Mouse (Mus musculus): ENCODE data around the gene Pde4c.

Gene Pde4c

GRCm38 (mm10) chr8:70723486-70724210 lies at the start of gene Pde4c:
Gene Pde4c, plus strand, starts transcription at chr8:70723720.
- DNase-seq = peak; percentile 78 to 87

- DNase-seq = no peak
Observed at GRCm38 (mm10) chr8:70674109-70674508, 49.4 kb upstream of the Pde4c start.

- DNase-seq = no peak
Observed at GRCm38 (mm10) chr8:70674716-70675115, 48.8 kb upstream of the Pde4c start.

DNA sequence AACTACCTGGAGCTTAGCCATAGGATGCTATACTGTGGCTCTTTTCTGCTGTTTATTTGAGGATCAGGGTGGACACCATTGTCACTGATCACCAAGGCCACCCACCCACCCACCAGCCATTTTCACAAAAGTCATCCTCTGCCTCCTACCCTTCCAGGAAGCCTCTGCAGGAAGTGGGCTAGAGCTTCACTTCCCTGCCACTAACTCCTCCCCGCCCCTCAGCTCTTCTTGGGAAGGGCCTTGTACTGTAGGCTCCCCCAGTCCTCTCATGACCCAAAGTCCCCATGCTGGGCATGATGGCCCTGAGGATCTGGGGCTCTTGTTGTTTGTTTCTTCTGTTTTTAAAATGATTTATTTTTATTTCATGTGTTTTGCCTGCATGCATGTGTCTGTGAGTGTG lies 48.2 kb upstream of the Pde4c start:
- no peak for DNase-seq

GRCm38 (mm10) chr8:70677451-70678080 lies 46.0 kb upstream of the Pde4c start:
- DNase-seq = no peak

- DNase-seq = no peak
Observed at GRCm38 (mm10) chr8:70678679-70679078, 44.8 kb upstream of the Pde4c start.

DNA sequence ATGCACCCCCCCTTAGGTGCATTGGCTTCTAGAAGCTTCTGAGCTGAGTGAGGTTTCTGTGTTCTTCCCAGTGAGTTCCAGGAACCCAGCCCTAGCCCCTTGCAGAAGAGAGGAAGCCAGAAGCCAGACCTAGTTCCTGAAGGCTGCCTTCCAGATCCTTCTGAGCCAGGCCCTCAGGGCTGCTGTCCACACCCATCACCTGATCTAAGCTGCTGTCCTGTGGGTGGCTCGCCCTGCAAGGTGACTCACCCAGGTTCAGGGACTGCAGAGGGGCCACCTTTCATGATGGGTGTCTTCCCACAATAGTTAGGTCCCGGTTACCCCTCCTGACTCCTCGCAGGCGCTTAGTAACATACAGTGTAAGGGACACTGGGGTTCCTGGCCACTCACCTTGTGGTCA lies 44.1 kb upstream of the Pde4c start:
- no peak for DNase-seq

DNA sequence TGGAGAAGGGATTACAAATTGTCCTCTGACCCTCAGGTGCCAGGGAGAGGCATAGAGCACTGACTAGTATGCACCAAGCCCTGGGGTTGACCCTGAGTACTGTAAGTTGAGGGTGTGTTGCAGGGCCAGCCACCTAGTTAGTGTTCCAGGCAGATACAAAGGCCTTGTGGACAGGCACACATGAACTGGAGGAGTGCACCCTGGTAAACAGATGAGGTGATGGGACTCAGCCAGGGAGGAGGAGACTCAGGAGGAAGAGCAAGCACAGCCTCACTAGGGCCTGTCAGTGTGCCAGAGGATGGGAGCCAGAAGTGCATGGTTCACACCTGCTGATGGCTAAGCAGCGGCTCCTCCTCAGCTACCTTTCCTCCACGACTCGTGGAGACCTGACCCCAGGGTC lies 43.5 kb upstream of the Pde4c start:
- DNase-seq = no peak

- no peak for DNase-seq
Observed at GRCm38 (mm10) chr8:70681410-70681809, 42.1 kb upstream of the Pde4c start.

DNA sequence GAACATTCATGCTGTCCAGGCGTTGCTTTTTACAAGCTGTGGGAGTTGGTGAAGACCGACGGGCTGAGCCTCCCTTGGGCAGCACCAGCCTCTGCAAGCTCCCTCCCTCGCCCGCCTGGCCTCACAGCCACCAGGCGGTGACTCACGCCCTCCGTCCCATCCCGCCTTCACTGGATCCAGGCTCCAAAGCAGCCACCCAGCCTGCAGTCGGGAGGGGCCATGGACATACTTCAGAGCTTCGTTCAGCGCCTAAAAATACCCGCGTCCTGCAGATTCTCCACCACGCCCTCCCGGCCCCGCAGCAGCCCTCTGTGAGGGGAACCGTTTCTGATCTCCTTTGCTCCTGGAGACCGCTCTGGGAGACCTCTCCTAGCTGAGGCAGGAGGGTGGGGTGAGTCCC lies 41.3 kb upstream of the Pde4c start:
- peak; percentile 80 to 84 for DNase-seq

DNA sequence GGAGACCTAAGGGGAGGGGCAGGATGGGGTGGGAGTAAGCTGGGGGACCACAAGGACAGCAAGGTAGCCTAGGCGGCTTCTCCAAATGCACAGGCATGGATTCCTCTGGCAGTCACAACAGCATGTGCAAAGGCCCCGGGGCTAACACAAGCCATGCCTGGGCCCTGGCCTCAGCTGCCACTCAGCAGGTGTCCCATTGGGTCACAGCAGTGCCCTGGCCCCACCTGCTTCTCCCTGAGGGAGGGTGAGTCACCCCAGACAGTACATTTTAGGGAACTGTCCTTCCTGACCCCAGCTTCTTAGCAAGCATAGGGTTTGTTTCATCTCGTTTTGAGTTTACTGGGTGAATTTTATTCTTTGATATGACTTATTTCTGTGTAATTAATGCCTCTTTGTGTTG lies 40.8 kb upstream of the Pde4c start:
- DNase-seq = no peak

DNA sequence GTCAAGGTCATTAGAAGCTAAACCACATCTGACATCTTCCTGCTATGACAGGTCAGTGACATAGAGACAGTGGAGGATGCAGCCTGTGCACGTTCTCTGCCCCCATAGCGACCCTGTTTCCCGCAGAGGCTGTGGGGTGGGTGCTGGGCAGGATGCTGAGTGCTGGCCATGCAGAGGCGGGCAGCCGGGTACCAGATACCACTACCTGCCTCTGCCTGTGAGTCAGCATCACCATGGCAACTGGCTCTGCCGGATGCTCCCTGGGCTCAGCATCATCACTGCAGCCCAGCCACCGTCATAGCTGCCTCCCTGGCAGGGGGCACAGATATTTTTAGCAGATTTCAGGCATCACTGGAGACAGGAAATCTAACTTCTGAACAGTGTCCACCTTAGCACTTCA lies 39.2 kb upstream of the Pde4c start:
- no peak for DNase-seq

GRCm38 (mm10) chr8:70687576-70687975 lies 35.9 kb upstream of the Pde4c start:
- peak; percentile 53 to 63 for DNase-seq

- DNase-seq = no peak
Observed at GRCm38 (mm10) chr8:70688136-70688535, 35.4 kb upstream of the Pde4c start.

- DNase-seq = no peak
Observed at GRCm38 (mm10) chr8:70689892-70690390, 33.6 kb upstream of the Pde4c start.

- no peak for DNase-seq
Observed at GRCm38 (mm10) chr8:70691230-70691629, 32.3 kb upstream of the Pde4c start.

DNA sequence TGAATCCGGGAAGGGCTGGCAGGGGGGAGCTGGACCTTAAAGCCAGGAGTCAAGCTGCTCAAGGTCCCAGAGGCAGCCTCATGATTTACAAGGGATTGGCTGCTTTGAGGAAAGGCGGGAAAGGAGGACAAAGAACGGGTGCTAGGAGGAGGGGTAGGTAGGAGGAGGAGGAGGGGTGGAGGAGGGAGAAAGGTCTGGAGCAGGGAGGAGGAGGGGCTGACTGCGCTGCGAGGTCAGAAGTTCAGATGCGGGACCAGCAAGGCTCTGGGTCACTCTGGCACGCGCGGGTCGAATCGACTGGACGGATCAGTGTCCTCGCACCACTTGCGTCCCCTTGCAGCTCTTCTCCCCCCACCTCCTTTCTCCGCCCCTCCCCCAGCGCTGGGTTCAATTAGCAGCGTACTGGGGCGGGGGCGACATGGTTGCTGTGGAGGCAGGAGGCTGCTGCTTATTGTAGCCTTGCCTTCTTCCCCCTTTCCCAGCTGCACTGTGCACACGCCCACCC lies 31.7 kb upstream of the Pde4c start:
- no peak for DNase-seq

GRCm38 (mm10) chr8:70693636-70694035 lies 29.9 kb upstream of the Pde4c start:
- DNase-seq = no peak

GRCm38 (mm10) chr8:70695318-70696018 lies 28.1 kb upstream of the Pde4c start:
- peak; percentile 85 to 90 for DNase-seq

GRCm38 (mm10) chr8:70696019-70696885 lies 27.3 kb upstream of the Pde4c start:
- peak; percentile 80 to 84 for DNase-seq

- no peak for DNase-seq
Observed at GRCm38 (mm10) chr8:70696946-70697345, 26.6 kb upstream of the Pde4c start.
